Mouse (Mus musculus) ES-E14 (cell line): ENCODE results near the gene Tas2r125.

Experiments
- CHD2 ChIP-seq: IDR thresholded peaks from 2 replicates; pipeline ENCODE4 v1.6.1; 2014; ENCODE audit warnings: mild to moderate bottlenecking, low read depth, low read length, inconsistent platforms
- HCFC1 ChIP-seq: IDR thresholded peaks from 2 replicates; pipeline ENCODE4 v1.6.1; 2012; ENCODE audit warnings: low read length, inconsistent platforms, borderline replicate concordance; ENCODE audit not compliant: insufficient read depth
- MAFK ChIP-seq: IDR thresholded peaks from 2 replicates; pipeline ENCODE4 v1.6.1; 2014; ENCODE audit warnings: mild to moderate bottlenecking, low read depth, low read length, inconsistent platforms; ENCODE audit not compliant: insufficient read depth
- ZC3H11A ChIP-seq: IDR thresholded peaks from 2 replicates; pipeline ENCODE4 v1.6.1; 2012; ENCODE audit warnings: low read depth, mild to moderate bottlenecking, inconsistent platforms, low read length, borderline replicate concordance
- ZNF384 ChIP-seq: IDR thresholded peaks from 2 replicates; pipeline ENCODE4 v1.6.1; 2012; ENCODE audit warnings: low read depth, low read length, inconsistent platforms

DNA sequence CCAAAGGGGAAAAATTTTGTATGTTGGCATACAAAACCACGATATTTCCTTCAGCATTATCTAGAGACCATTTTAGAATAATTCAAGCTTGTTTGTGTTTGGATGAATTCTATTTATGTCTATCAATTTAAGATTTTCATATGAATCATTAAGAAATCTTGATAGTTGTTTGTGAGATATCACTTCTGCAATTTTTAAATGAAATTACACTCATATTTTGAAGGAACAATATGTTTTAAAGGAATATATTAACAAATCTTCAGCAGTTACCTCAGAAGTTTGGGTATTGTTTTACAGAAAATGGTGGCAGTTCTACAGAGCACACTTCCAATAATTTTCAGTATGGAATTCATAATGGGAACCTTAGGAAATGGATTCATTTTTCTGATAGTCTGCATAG, 16.7 kb upstream of the Tas2r125 start, which contains the start of gene Tas2r113:
- no peak for TF ChIP-seq ZNF384
- no peak for TF ChIP-seq ZC3H11A
- TF ChIP-seq MAFK, result no peak
- TF ChIP-seq HCFC1, result no peak
- no peak for TF ChIP-seq CHD2
